Mouse (Mus musculus): ENCODE results near the gene Ska2. TPM values are rescaled to one million over a fixed set of nuclear protein-coding genes. Genes with fewer than 3 reads are reported as not detected.

The Ska2 gene
- polyA plus RNA-seq (2016; fragmentation: Nextera tagmentation; extraction: Ambion mirVana) = 68.3 and 75.2 TPM in 2 replicates

DNA sequence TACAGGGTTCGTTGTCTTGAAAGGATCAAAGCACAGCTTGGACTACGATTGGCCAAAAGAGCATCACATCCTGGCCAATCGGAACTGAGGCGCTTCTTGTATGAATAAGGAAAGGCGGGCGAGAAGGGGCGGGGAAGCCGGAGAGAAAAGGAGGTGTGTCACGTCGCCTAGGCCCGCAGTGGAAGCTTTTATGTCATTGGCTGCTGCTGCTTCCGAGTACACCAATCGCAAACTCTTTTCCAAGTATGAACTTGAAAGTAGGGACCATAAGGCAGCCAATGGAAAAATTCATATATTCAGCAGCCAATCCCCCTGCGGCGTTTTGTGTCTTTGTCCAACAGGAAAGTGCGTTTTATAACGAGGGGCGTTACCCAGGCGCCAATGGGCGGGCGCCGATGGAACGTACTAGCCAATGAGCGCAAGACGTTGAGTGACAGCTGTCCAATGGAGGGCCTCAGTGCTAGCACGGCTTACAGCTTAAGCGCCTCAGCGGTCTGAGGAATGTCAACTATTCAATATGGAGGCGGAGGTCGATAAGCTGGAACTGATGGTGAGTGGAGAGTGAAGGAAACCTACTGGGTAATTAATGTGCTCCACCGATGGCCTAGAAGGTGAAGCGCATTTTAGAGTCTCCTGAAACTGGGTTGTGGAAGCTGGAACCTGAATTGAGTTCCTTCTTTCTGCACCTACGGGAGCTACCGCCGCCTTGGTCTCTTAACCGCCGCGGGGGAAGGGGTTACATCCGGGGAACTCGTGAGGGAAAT lies at the start of gene Ska2:
TSS of gene Ska2 (plus strand) at position 480 of the 764 bp plus-strand sequence.
- Histone ChIP-seq H3K36me3 (peaks cover 44% of the 10 kb centered on the region), H3K27me3 (ENCODE audit: insufficient read depth, poor library complexity, severe bottlenecking) (no peaks in the 10 kb centered on the region), H3K4me1 (peaks cover 9% of the 10 kb centered on the region; the same call in 1 of the 2 replicates), H3K4me3 (peak within 1 kb of the TSS; percentile 84), H3K27ac (peak within 1 kb of the TSS; percentile 98), H3K9me3 (no peaks in the 10 kb centered on the region)
- peak; percentile 100 for DNase-seq (ENCODE audit: low spot score)
- under 1% methylated on average over 40 of the region's 40 CpGs for WGBS

DNA sequence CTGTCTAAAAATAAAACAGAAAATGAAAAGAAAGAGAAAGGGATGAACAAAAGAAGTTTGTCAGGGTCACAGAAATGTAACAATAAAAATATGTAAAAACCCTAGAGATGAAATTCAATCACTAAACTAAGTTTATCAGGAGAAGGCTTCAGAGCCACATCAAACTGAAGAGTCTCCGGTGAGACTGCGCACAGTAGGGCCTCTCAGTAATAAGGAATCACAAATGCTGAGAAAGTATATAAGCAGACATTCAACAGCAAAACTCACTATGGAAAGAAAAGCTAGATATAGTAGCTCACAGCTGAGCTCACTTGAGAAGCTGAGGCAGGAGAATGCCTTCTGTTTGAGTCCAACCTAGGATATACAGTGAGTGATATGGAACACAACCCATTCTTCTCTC lies 48.6 kb upstream of the Ska2 start:
- no peaks in the 10 kb centered on the region for H3K27me3 ChIP-seq (ENCODE audit: insufficient read depth, poor library complexity, severe bottlenecking)
- no peak overlapping the region for H3K4me3 ChIP-seq
- DNase-seq (ENCODE audit: low spot score) = no peak
- peaks cover 19% of the 10 kb centered on the region; the same call in 1 of the 2 replicates for H3K36me3 ChIP-seq
- no peaks in the 10 kb centered on the region for H3K9me3 ChIP-seq
- H3K27ac ChIP-seq = no peak overlapping the region
- no peaks in the 10 kb centered on the region for H3K4me1 ChIP-seq
- 90% methylated on average over 2 of the region's 2 CpGs for WGBS

- Histone ChIP-seq H3K27me3 (ENCODE audit: insufficient read depth, poor library complexity, severe bottlenecking) (no peaks in the 10 kb centered on the region), H3K36me3 (peaks cover 12% of the 10 kb centered on the region; the same call in 1 of the 2 replicates), H3K4me3 (no peak overlapping the region), H3K27ac (no peak overlapping the region), H3K4me1 (no peaks in the 10 kb centered on the region), H3K9me3 (no peaks in the 10 kb centered on the region)
- no peak for DNase-seq (ENCODE audit: low spot score)
- WGBS = 61% methylated on average over 3 of the region's 3 CpGs
Observed at GRCm38 (mm10) chr11:87062087-87062486, 46.9 kb upstream of the Ska2 start.

GRCm38 (mm10) chr11:87073343-87073865 lies 35.6 kb upstream of the Ska2 start:
- H3K27me3 ChIP-seq (ENCODE audit: insufficient read depth, poor library complexity, severe bottlenecking) = no peaks in the 10 kb centered on the region
- DNase-seq (ENCODE audit: low spot score) = peak; percentile 89
- peaks cover 8% of the 10 kb centered on the region for H3K4me1 ChIP-seq
- peak overlapping the region; percentile 91 for H3K27ac ChIP-seq
- peaks cover 20% of the 10 kb centered on the region for H3K36me3 ChIP-seq
- H3K9me3 ChIP-seq = no peaks in the 10 kb centered on the region
- H3K4me3 ChIP-seq = peak overlapping the region; percentile 74
- 1% methylated on average over 24 of the region's 24 CpGs for WGBS

GRCm38 (mm10) chr11:87073866-87074440 lies 35.1 kb upstream of the Ska2 start, which contains the start of gene Gdpd1:
TSS of gene Gdpd1 (minus strand) at chr11:87074062.
- 2% methylated on average over 43 of the region's 43 CpGs for WGBS
- H3K9me3 ChIP-seq = no peaks in the 10 kb centered on the region
- H3K4me3 ChIP-seq = peak within 1 kb of the TSS; percentile 74
- peak; percentile 96 for DNase-seq (ENCODE audit: low spot score)
- H3K36me3 ChIP-seq = peaks cover 25% of the 10 kb centered on the region
- H3K27ac ChIP-seq = peak within 1 kb of the TSS; percentile 91
- no peaks in the 10 kb centered on the region for H3K27me3 ChIP-seq (ENCODE audit: insufficient read depth, poor library complexity, severe bottlenecking)
- peaks cover 8% of the 10 kb centered on the region for H3K4me1 ChIP-seq

- Histone ChIP-seq H3K4me1 (peaks cover 26% of the 10 kb centered on the region), H3K9me3 (no peaks in the 10 kb centered on the region), H3K27ac (no peak overlapping the region), H3K36me3 (peaks cover 60% of the 10 kb centered on the region), H3K27me3 (ENCODE audit: insufficient read depth, poor library complexity, severe bottlenecking) (no peaks in the 10 kb centered on the region), H3K4me3 (no peak overlapping the region)
- no peak for DNase-seq (ENCODE audit: low spot score)
- 82% methylated on average over 1 of the region's 1 CpGs for WGBS
Observed at GRCm38 (mm10) chr11:87083712-87084111, 25.3 kb upstream of the Ska2 start.

DNA sequence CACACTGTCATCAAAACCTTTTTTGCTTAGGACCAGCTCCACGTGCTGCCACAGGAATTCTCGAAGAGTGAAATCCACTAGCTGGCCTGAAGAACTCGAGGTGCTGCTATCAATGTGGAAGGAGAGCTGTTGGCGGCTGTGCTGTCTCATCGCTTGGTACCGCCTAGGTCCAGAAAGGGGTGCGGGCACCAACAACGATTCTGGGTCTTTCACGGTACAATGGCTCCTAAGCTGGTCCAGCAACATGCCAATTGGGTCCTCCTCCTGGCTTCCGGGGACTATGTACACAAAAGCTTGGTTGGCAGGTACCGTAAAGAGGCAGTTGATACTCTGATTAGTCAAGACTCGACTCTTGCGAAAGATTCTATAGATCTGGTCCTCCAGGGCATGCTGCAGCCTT lies 23.6 kb upstream of the Ska2 start:
- WGBS = 88% methylated on average over 13 of the region's 13 CpGs
- DNase-seq (ENCODE audit: low spot score) = no peak
- peaks cover 50% of the 10 kb centered on the region for H3K36me3 ChIP-seq
- H3K27ac ChIP-seq = no peak overlapping the region
- no peaks in the 10 kb centered on the region for H3K27me3 ChIP-seq (ENCODE audit: insufficient read depth, poor library complexity, severe bottlenecking)
- peak overlapping the region; percentile 96 for H3K4me3 ChIP-seq
- H3K9me3 ChIP-seq = no peaks in the 10 kb centered on the region
- H3K4me1 ChIP-seq = peaks cover 26% of the 10 kb centered on the region

DNA sequence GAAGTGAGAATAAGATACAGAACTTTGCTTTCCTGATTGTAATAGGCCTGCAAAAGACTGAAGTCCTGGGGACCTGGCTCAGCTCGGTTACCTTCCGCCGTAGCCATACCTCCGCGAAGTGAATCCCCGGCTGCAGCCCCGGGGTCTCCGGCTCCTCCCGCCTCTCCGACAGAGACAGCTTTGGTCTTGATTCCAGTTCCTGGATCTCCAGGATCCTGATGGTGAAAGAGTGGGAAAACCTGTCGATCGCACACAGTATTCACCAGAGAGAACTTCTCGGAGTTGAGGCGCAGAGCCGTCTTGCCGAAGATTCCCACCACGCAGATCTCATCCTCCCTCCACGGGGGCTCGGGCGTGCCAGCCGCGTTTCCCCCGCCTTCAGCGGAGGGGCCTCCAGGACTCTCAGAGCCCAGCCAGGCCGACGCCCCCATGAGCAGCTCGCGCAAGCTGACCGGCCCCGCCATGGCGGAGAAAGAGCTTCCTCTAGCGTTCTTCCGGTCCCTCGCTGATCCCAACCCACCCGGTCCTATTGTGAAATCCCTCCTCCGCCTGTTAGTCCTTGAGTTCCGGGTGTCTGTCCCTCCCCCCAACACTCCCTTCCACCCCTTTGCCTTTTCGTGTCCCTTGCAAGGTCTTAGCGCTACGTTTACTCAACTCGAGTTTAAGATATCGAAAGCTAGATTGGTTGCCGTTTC lies 22.6 kb upstream of the Ska2 start, which contains the start of gene Smg8:
TSS of gene Smg8 (minus strand) at position 485 of the 695 bp plus-strand sequence.
- Histone ChIP-seq H3K4me1 (peaks cover 26% of the 10 kb centered on the region), H3K9me3 (no peaks in the 10 kb centered on the region), H3K27me3 (ENCODE audit: insufficient read depth, poor library complexity, severe bottlenecking) (no peaks in the 10 kb centered on the region), H3K4me3 (peak within 1 kb of the TSS; percentile 96), H3K36me3 (peaks cover 50% of the 10 kb centered on the region), H3K27ac (peak within 1 kb of the TSS; percentile 93)
- 1% methylated on average over 43 of the region's 43 CpGs for WGBS
- peak; percentile 94 for DNase-seq (ENCODE audit: low spot score)

DNA sequence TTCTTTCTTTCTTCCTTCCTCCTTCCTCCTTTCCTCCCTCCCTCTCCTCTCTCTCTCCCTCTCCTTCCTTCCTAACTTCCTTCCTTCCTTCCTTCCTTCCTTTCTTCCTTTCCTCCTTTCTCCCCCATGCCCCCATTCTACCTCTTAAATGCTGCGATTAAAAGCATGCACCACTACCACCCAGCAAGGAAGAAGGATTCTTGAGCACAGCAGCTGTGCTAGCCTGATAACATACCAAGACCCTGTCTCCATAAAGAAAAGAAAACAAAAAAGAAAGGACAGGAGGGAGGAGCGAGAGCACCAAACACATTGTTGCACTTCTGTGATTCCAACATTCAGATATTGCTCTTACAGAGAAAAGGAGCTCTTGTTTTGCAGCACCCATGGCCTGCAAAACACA lies 21.9 kb upstream of the Ska2 start:
- DNase-seq (ENCODE audit: low spot score) = no peak
- no peaks in the 10 kb centered on the region for H3K9me3 ChIP-seq
- WGBS = 40% methylated on average over 2 of the region's 2 CpGs
- peaks cover 26% of the 10 kb centered on the region for H3K4me1 ChIP-seq
- peaks cover 50% of the 10 kb centered on the region for H3K36me3 ChIP-seq
- H3K4me3 ChIP-seq = peak overlapping the region; percentile 96
- H3K27ac ChIP-seq = peak overlapping the region; percentile 93
- no peaks in the 10 kb centered on the region for H3K27me3 ChIP-seq (ENCODE audit: insufficient read depth, poor library complexity, severe bottlenecking)

DNA sequence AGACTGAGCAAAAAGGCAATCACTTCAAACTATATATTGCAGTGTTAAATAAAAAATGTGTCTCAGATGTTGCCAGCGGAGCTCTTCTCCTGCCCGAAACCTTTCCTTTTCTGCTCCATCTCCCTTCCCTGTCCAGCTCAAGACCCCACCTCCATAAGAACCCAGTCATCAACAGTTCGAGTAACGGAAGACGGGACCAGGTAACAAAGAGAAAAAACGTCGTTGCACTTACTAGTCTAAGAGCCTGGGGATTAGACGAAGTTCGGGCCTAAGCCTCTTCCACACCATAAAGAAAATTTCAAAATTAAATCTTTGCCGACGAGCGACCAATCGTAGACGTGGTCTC lies 652 bp upstream of the Ska2 start, which contains the start of gene Prr11:
TSS of gene Prr11 (minus strand) at position 300 of the 346 bp plus-strand sequence.
- DNase-seq (ENCODE audit: low spot score) = no peak
- WGBS = 0% methylated on average over 14 of the region's 14 CpGs
- H3K27me3 ChIP-seq (ENCODE audit: insufficient read depth, poor library complexity, severe bottlenecking) = no peaks in the 10 kb centered on the region
- peak within 1 kb of the TSS; percentile 98 for H3K27ac ChIP-seq
- no peaks in the 10 kb centered on the region for H3K9me3 ChIP-seq
- peaks cover 9% of the 10 kb centered on the region; the same call in 1 of the 2 replicates for H3K4me1 ChIP-seq
- peak within 1 kb of the TSS; percentile 84 for H3K4me3 ChIP-seq
- peaks cover 44% of the 10 kb centered on the region for H3K36me3 ChIP-seq

DNA sequence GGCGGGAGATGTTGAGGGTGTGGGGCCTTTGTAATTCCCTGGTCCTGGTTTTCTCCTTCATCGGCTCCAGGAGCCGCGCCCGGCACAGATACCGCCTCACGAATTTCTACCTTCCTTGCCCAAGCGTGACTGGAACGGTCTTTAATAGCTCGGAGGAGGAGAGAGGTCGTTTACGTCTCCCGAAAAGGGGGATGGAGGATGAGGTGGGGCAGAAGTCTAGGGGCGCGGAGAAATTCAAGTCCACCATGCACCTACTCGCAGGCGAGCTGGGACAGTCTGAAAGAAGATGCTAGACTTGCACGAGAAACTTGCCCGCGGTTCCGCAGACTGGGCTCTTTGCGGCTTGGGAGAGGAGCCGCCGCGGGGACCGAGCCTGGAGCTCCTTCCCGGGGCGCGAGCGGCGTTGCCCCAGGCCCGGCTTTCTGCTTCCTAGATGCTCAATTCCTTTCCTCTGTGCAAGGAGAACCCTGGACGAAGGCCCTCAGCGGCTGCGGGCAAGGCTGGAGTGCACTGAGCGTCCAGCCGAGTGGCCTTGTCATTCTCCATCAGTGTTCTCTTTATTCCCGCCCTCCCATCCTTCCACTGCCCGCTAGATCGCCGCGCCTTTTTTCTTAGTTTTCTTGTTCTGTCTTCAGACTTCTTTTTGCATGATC lies 611 bp downstream of the Ska2 start:
- H3K4me3 ChIP-seq = peak overlapping the region; percentile 84
- H3K27ac ChIP-seq = peak overlapping the region; percentile 98
- peak; percentile 78 for DNase-seq (ENCODE audit: low spot score)
- no peaks in the 10 kb centered on the region for H3K27me3 ChIP-seq (ENCODE audit: insufficient read depth, poor library complexity, severe bottlenecking)
- under 1% methylated on average over 42 of the region's 42 CpGs for WGBS
- H3K9me3 ChIP-seq = no peaks in the 10 kb centered on the region
- H3K36me3 ChIP-seq = peaks cover 44% of the 10 kb centered on the region
- H3K4me1 ChIP-seq = peaks cover 9% of the 10 kb centered on the region; the same call in 1 of the 2 replicates

GRCm38 (mm10) chr11:87110172-87110909 lies 1.3 kb downstream of the Ska2 start:
- peak overlapping the region; percentile 98 for H3K27ac ChIP-seq
- peaks cover 44% of the 10 kb centered on the region for H3K36me3 ChIP-seq
- no peak for DNase-seq (ENCODE audit: low spot score)
- peaks cover 9% of the 10 kb centered on the region; the same call in 1 of the 2 replicates for H3K4me1 ChIP-seq
- no peaks in the 10 kb centered on the region for H3K9me3 ChIP-seq
- H3K27me3 ChIP-seq (ENCODE audit: insufficient read depth, poor library complexity, severe bottlenecking) = no peaks in the 10 kb centered on the region
- peak overlapping the region; percentile 84 for H3K4me3 ChIP-seq
- 11% methylated on average over 9 of the region's 9 CpGs for WGBS

Measured in heart, embryonic 10.5 days (tissue).